Mouse (Mus musculus) intestine, postnatal 0 days (tissue): ENCODE results near the gene Zfp972. TPM values are rescaled to one million over a fixed set of nuclear protein-coding genes. Genes with fewer than 3 reads are reported as not detected.
A peak's percentile ranks its signal among the peaks of the same experiment; 100 is the strongest.
"Not testable (repeated sequence)": the region's sequence is repeated elsewhere in the genome, so short reads cannot be mapped to it uniquely, and the experiment has no call there.

Experiments
- ATAC-seq: fragments of 200-750 bp; cut with Nextera tagmentation; 2 replicates; pipeline ENCODE4 v1.8.0; 2017; ENCODE audit warnings: mild to moderate bottlenecking, moderate TSS enrichment, moderate library complexity
- H3K27ac ChIP-seq: fragments of 300-500 bp; sonication (generic); 2 replicates; pipeline ENCODE4 v1.5.1; 2014; ENCODE audit warnings: mild to moderate bottlenecking, low read depth, low read length, moderate library complexity
- H3K27me3 ChIP-seq: fragments of 300-500 bp; sonication (generic); replicated peaks from 2 replicates; pipeline ENCODE4 v1.6.1; 2014; ENCODE audit warnings: low read length, mixed read lengths; ENCODE audit not compliant: control insufficient read depth, insufficient read depth
- H3K36me3 ChIP-seq: fragments of 300-500 bp; sonication (generic); 2 replicates; pipeline ENCODE4 v1.6.1; 2014; ENCODE audit warnings: mild to moderate bottlenecking, moderate library complexity; ENCODE audit not compliant: control insufficient read depth, insufficient read depth
- H3K4me1 ChIP-seq: fragments of 300-500 bp; sonication (generic); replicated peaks from 2 replicates; pipeline ENCODE4 v1.6.1; 2014; ENCODE audit warnings: antibody characterized with exemption, low read length, mixed read lengths; ENCODE audit not compliant: control insufficient read depth, insufficient read depth
- H3K4me2 ChIP-seq: fragments of 300-500 bp; sonication (generic); replicated peaks from 2 replicates; pipeline ENCODE4 v1.6.1; 2014; ENCODE audit warnings: low read depth, mild to moderate bottlenecking, moderate library complexity
- H3K4me3 ChIP-seq: fragments of 300-500 bp; sonication (generic); 2 replicates; pipeline ENCODE4 v1.5.1; 2014; ENCODE audit warnings: low read depth, low read length
- H3K9ac ChIP-seq: fragments of 300-500 bp; sonication (generic); 2 replicates; pipeline ENCODE4 v1.6.1; 2014; ENCODE audit warnings: mild to moderate bottlenecking, low read depth, low read length
- H3K9me3 ChIP-seq: fragments of 300-500 bp; sonication (generic); 2 replicates; pipeline ENCODE4 v1.6.1; 2016; ENCODE audit warnings: mixed run types; ENCODE audit not compliant: control insufficient read depth
- WGBS: fragments of 180-500 bp; shearing (Covaris S2); extraction: QIAGEN DNeasy Blood & Tissue Kit; methylation state at CpG from one replicate; pipeline ENCODE4 v1.1.7; 2014; 5-methylcytosine and 5-hydroxymethylcytosine counted together
- polyA plus RNA-seq: library from polyadenylated mRNA; unstranded; fragments of >200 nt; fragmentation: Nextera tagmentation; extraction: Ambion mirVana; gene quantifications from 2 replicates; pipeline ENCODE4 v1.2.1, GENCODE M21; 2015

Zfp972 gene
- polyA plus RNA-seq, result 0.59 and 1.1 TPM in 2 replicates

- H3K9ac ChIP-seq, H3K4me1 ChIP-seq, H3K4me3 ChIP-seq, H3K4me2 ChIP-seq, H3K9me3 ChIP-seq, H3K36me3 ChIP-seq, ATAC-seq, H3K27ac ChIP-seq, H3K27me3 ChIP-seq: not testable (repeated sequence)
- WGBS, result 54% methylated on average over 4 of the region's 5 CpGs
Observed at GRCm38 (mm10) chr2:177925563-177926103, at the start of gene Zfp972. Zfp972 (minus strand) TSS chr2:177925613.

- WGBS, result 70% methylated on average over 7 of the region's 7 CpGs
- not testable (repeated sequence) for H3K9ac ChIP-seq, H3K4me3 ChIP-seq, H3K27ac ChIP-seq, H3K27me3 ChIP-seq, H3K4me2 ChIP-seq, H3K4me1 ChIP-seq, H3K9me3 ChIP-seq, H3K36me3 ChIP-seq, ATAC-seq
Observed at GRCm38 (mm10) chr2:177974814-177975213, 49.4 kb upstream of the Zfp972 start.

DNA sequence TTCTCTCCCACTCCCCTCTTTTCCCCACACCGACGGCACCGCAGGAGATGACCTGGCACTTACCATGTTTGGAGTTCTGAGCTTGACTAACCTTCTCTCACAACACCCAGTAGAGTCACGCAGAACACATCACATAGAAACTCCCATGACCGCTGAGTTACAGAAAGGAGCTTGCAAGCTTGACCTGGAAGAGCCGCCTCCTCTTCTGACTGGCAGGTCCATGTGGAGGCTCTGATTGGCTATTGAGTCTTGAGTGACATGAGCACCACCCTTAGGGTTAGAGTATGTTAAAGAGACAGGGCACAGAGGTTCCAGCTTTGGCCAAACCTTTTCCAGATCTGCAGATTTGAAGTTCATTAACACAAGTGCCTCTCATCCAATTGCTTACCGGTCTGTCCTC is 31.7 kb upstream of the Zfp972 start, which contains the start of gene Gm14326:
Gm14326 (minus strand) TSS at position 153 of the 400 bp plus-strand sequence.
- H3K4me3 ChIP-seq, result peak within 1 kb of the TSS; percentile 38
- H3K4me1 ChIP-seq, H3K27ac ChIP-seq, H3K36me3 ChIP-seq, ATAC-seq, H3K27me3 ChIP-seq, H3K9me3 ChIP-seq, H3K9ac ChIP-seq: not testable (repeated sequence)
- peak within 1 kb of the TSS; percentile 61 for H3K4me2 ChIP-seq
- 4% methylated on average over 4 of the region's 7 CpGs for WGBS

GRCm38 (mm10) chr2:177956734-177957133 is 31.3 kb upstream of the Zfp972 start:
- under 1% methylated on average over 18 of the region's 18 CpGs for WGBS
- H3K4me2 ChIP-seq, result peak overlapping the region; percentile 61

GRCm38 (mm10) chr2:177903276-177903675 is 22.1 kb downstream of the Zfp972 start:
- not testable (repeated sequence) for H3K27ac ChIP-seq, H3K4me3 ChIP-seq, H3K9me3 ChIP-seq, H3K4me2 ChIP-seq, H3K36me3 ChIP-seq, H3K4me1 ChIP-seq, ATAC-seq, H3K27me3 ChIP-seq, H3K9ac ChIP-seq
- WGBS, result 90% methylated on average over 3 of the region's 12 CpGs

More at GRCm38 (mm10) chr2:177956734-177957133, 31.3 kb upstream of the Zfp972 start:
- ATAC-seq, H3K27me3 ChIP-seq, H3K36me3 ChIP-seq, H3K9me3 ChIP-seq, H3K27ac ChIP-seq, H3K4me1 ChIP-seq, H3K9ac ChIP-seq: not testable (repeated sequence)
- H3K4me3 ChIP-seq, result peak overlapping the region; percentile 38

DNA sequence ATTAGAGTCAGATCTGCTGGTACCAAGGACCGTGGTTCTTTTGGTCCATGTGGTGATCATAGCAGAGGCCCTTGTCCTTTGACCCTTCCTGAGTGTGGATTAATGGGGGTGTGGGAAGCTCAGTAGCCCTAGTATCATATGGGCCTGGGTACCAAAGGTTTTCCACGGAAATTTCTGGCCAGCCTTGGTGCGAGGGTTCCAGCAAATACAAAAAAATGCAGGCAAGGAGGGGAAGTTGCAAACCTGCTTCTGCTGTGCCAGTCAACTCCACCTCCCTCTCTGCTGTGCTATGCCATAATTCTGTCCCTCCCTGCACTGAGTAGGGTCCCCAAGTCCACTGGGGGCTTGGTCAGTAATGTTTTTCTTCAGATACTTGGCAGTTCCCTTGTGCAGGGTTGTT is 27.2 kb downstream of the Zfp972 start:
- 80% methylated on average over 2 of the region's 3 CpGs for WGBS
- H3K27me3 ChIP-seq, H3K36me3 ChIP-seq, H3K9ac ChIP-seq, ATAC-seq, H3K9me3 ChIP-seq, H3K4me2 ChIP-seq, H3K27ac ChIP-seq, H3K4me3 ChIP-seq, H3K4me1 ChIP-seq: not testable (repeated sequence)

DNA sequence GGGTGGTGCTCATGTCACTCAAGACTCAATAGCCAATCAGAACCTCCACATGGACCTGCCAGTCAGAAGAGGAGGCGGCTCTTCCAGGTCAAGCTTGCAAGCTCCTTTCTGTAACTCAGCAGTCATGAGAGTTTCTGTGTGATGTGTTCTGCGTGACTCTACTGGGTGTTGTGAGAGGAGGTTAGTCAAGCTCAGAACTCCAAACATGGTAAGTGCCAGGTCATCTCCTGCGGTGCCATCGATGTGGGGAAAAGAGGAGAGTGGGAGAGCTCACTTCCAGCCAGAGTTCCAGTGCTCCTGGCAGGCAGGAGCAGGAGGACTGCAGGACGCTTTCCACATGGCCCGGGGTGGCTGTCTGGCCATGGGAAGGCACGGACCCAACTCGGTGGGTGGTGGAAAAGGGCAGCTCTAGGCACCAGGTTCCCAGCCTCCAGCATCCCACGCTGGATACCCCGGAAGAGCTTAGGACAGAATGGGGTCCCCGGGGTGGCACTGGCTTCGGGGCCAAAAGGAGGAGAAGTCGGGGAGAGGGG is 28.3 kb downstream of the Zfp972 start, which contains the start of gene Gm14327:
Gm14327 (plus strand) TSS at position 51 of the 533 bp plus-strand sequence.
- H3K9me3 ChIP-seq, H3K9ac ChIP-seq, H3K36me3 ChIP-seq, H3K27me3 ChIP-seq, ATAC-seq, H3K27ac ChIP-seq, H3K4me3 ChIP-seq, H3K4me1 ChIP-seq: not testable (repeated sequence)
- H3K4me2 ChIP-seq, result peak within 1 kb of the TSS; percentile 46
- WGBS, result 39% methylated on average over 8 of the region's 13 CpGs

- not testable (repeated sequence) for H3K9me3 ChIP-seq, H3K27ac ChIP-seq, H3K4me2 ChIP-seq, H3K9ac ChIP-seq, H3K4me3 ChIP-seq, H3K4me1 ChIP-seq, ATAC-seq, H3K27me3 ChIP-seq, H3K36me3 ChIP-seq
- 85% methylated on average over 13 of the region's 14 CpGs for WGBS
Observed at GRCm38 (mm10) chr2:177887743-177888142, 37.7 kb downstream of the Zfp972 start.

- H3K27ac ChIP-seq, H3K9ac ChIP-seq, H3K9me3 ChIP-seq, H3K4me1 ChIP-seq, H3K4me3 ChIP-seq, H3K27me3 ChIP-seq, ATAC-seq, H3K36me3 ChIP-seq, H3K4me2 ChIP-seq: not testable (repeated sequence)
- WGBS, result 84% methylated on average over 2 of the region's 2 CpGs
Observed at GRCm38 (mm10) chr2:177862254-177862653, 63.2 kb downstream of the Zfp972 start.
